Mouse (Mus musculus) midbrain, embryonic 16.5 days (tissue): ENCODE measurements at regions not wholly inside any gene's neighbourhood (a gene's known extent, or its start where the extent isn't known, plus 50 kb on each side); places are given as distances from the start of the nearest gene placed in this dataset.

Source experiments
- ATAC-seq: fragments of 200-750 bp; cut with Nextera tagmentation; 2 replicates; pipeline ENCODE4 v1.8.0; 2017; ENCODE audit warnings: moderate TSS enrichment
- H3K27ac ChIP-seq: fragments of 300-500 bp; sonication (generic); 2 replicates; pipeline ENCODE4 v1.5.1; 2014; ENCODE audit warnings: mild to moderate bottlenecking, low read length, mixed read lengths
- H3K27me3 ChIP-seq: fragments of 300-500 bp; sonication (generic); 2 replicates; pipeline ENCODE4 v1.6.1; 2014; ENCODE audit warnings: low read depth, low read length, mixed read lengths; ENCODE audit not compliant: control insufficient read depth, insufficient read depth
- H3K36me3 ChIP-seq: fragments of 300-500 bp; sonication (generic); 2 replicates; pipeline ENCODE4 v1.6.1; 2014; ENCODE audit warnings: mild to moderate bottlenecking, low read length, moderate library complexity, mixed read lengths; ENCODE audit not compliant: control insufficient read depth, insufficient read depth
- H3K4me1 ChIP-seq: fragments of 300-500 bp; sonication (generic); 2 replicates; pipeline ENCODE4 v1.6.1; 2014; ENCODE audit warnings: mild to moderate bottlenecking, low read length, mixed read lengths; ENCODE audit not compliant: control insufficient read depth, insufficient read depth
- H3K4me2 ChIP-seq: fragments of 300-500 bp; sonication (generic); 2 replicates; pipeline ENCODE4 v1.6.1; 2014; ENCODE audit warnings: mild to moderate bottlenecking, low read length, mixed read lengths
- H3K4me3 ChIP-seq: fragments of 300-500 bp; sonication (generic); 2 replicates; pipeline ENCODE4 v1.5.1; 2014; ENCODE audit warnings: low read depth, mild to moderate bottlenecking, low read length, moderate library complexity, mixed read lengths
- H3K9ac ChIP-seq: fragments of 300-500 bp; sonication (generic); 2 replicates; pipeline ENCODE4 v1.6.1; 2014; ENCODE audit warnings: low read depth, low read length, mixed read lengths
- H3K9me3 ChIP-seq: fragments of 300-500 bp; sonication (generic); replicated peaks from 2 replicates; pipeline ENCODE4 v1.6.1; 2014; ENCODE audit warnings: mild to moderate bottlenecking, low read length, mixed read lengths; ENCODE audit not compliant: control insufficient read depth, poor library complexity, severe bottlenecking
- WGBS: fragments of 180-500 bp; shearing (Covaris S2); extraction: QIAGEN DNeasy Blood & Tissue Kit; methylation state at CpG from one replicate; pipeline ENCODE4 v1.1.7; 2014; 5-methylcytosine and 5-hydroxymethylcytosine counted together

GRCm38 (mm10) chr3:144270206-144270605 is 65.2 kb upstream of the Lmo4 start:
- Histone ChIP-seq H3K9ac (no peak overlapping the region), H3K9me3 (no peaks in the 10 kb centered on the region), H3K36me3 (no peaks in the 10 kb centered on the region), H3K4me3 (no peak overlapping the region), H3K27me3 (no peaks in the 10 kb centered on the region), H3K27ac (no peak overlapping the region), H3K4me2 (no peak overlapping the region), H3K4me1 (no peaks in the 10 kb centered on the region)
- ATAC-seq = no peak
- WGBS = 89% methylated on average over 6 of the region's 6 CpGs

GRCm38 (mm10) chr3:144264554-144264953 is 59.5 kb upstream of the Lmo4 start:
- no peak overlapping the region for H3K4me3 ChIP-seq
- no peak for ATAC-seq
- no peaks in the 10 kb centered on the region for H3K9me3 ChIP-seq
- H3K36me3 ChIP-seq = no peaks in the 10 kb centered on the region
- no peak overlapping the region for H3K4me2 ChIP-seq
- H3K4me1 ChIP-seq = no peaks in the 10 kb centered on the region
- WGBS = 65% methylated on average over 3 of the region's 3 CpGs
- no peak overlapping the region for H3K9ac ChIP-seq
- no peaks in the 10 kb centered on the region for H3K27me3 ChIP-seq
- no peak overlapping the region for H3K27ac ChIP-seq

- no peak overlapping the region for H3K9ac ChIP-seq
- no peak overlapping the region for H3K4me3 ChIP-seq
- WGBS = 72% methylated on average over 2 of the region's 2 CpGs
- no peaks in the 10 kb centered on the region for H3K36me3 ChIP-seq
- no peak overlapping the region for H3K27ac ChIP-seq
- H3K27me3 ChIP-seq = no peaks in the 10 kb centered on the region
- H3K4me2 ChIP-seq = no peak overlapping the region
- ATAC-seq = no peak
- no peaks in the 10 kb centered on the region for H3K9me3 ChIP-seq
- H3K4me1 ChIP-seq = no peaks in the 10 kb centered on the region
These were observed 55.9 kb upstream of the Lmo4 start for GRCm38 (mm10) chr3:144260886-144261285.

GRCm38 (mm10) chr3:144257714-144258517 is 52.9 kb upstream of the Lmo4 start:
- no peak overlapping the region for H3K4me2 ChIP-seq
- no peaks in the 10 kb centered on the region for H3K4me1 ChIP-seq
- H3K9me3 ChIP-seq = no peaks in the 10 kb centered on the region
- H3K27ac ChIP-seq = no peak overlapping the region
- H3K36me3 ChIP-seq = no peaks in the 10 kb centered on the region
- WGBS = 70% methylated on average over 6 of the region's 6 CpGs
- no peaks in the 10 kb centered on the region for H3K27me3 ChIP-seq
- no peak for ATAC-seq
- H3K4me3 ChIP-seq = no peak overlapping the region
- no peak overlapping the region for H3K9ac ChIP-seq

- H3K36me3 ChIP-seq = no peaks in the 10 kb centered on the region
- H3K27ac ChIP-seq = no peak overlapping the region
- no peak overlapping the region for H3K4me2 ChIP-seq
- no peaks in the 10 kb centered on the region for H3K4me1 ChIP-seq
- H3K4me3 ChIP-seq = no peak overlapping the region
- no peaks in the 10 kb centered on the region for H3K9me3 ChIP-seq
- no peaks in the 10 kb centered on the region for H3K27me3 ChIP-seq
- 75% methylated on average over 9 of the region's 9 CpGs for WGBS
- no peak overlapping the region for H3K9ac ChIP-seq
- no peak for ATAC-seq
These were observed 52.2 kb upstream of the Lmo4 start for GRCm38 (mm10) chr3:144257196-144257595.

- Histone ChIP-seq H3K4me3 (no peak overlapping the region), H3K9ac (no peak overlapping the region), H3K36me3 (no peaks in the 10 kb centered on the region), H3K27me3 (no peaks in the 10 kb centered on the region), H3K4me2 (no peak overlapping the region), H3K9me3 (no peaks in the 10 kb centered on the region), H3K27ac (no peak overlapping the region), H3K4me1 (no peaks in the 10 kb centered on the region)
- no peak for ATAC-seq
- WGBS = 85% methylated on average over 12 of the region's 12 CpGs
These were observed 50.9 kb upstream of the Lmo4 start for GRCm38 (mm10) chr3:144255596-144256550.
